Comparison of ENCODE assay signal across 23 mouse cellular contexts in the genomic region with DNA sequence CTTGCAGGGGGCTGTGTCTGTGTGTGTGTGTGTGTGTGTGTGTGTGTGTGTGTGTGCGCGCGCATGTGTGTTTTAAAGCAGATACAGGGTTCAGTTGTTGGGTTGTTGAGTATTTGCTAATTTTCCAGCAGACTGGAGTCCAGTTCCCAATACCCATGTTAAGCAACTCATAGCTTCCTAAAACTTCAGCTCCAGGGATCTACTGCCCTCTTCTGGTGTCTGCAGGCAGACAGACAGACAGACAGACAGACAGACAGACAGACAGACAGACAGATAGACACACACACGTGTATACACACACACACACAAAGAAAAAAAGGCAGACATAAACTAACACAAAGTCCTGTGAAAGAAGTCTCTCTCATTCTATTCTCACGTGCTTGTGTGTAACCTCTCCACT. TPM values are rescaled to one million over a fixed set of nuclear protein-coding genes. Genes with fewer than 3 reads are reported as not detected.
DNase-seq lines count a peak whose midpoint lies in the region; ATAC-seq and TF ChIP-seq lines count a peak whose summit lies in the region.
"Had no signal": no experiment of that assay in that cellular context is flagged by ENCODE, and none has a peak within 500 bp of the region (broad histone marks: within the 10 kb centered on the region; RNA-seq: fewer than 3 reads in every experiment).

No protein-coding gene starts in this region.

- H3K36me3 ChIP-seq in intestine, postnatal 0 days (ENCODE audit: control insufficient read depth, insufficient read depth) = peaks cover 3% of the 10 kb centered on the region; the same call in 1 of the 2 replicates
- no peaks in the 10 kb centered on the region; the same call in 1 of the 2 replicates for H3K36me3 ChIP-seq in intestine, embryonic 16.5 days (ENCODE audit: control insufficient read depth, insufficient read depth, low read length)
- no peaks in the 10 kb centered on the region for H3K36me3 ChIP-seq in liver, postnatal 0 days (replicated peaks; ENCODE audit: insufficient read depth, low read length)
- H3K36me3 ChIP-seq in CH12.LX (replicated peaks in 1 of 2; ENCODE audit: control insufficient read depth in 1 of 2, insufficient read depth in 1 of 2, low read length in 1 of 2) (peaks cover 0 to 18% of the 10 kb centered on the region in 2 experiments), MEL (ENCODE audit: control insufficient read depth in 1 of 2, insufficient read depth in 2 of 2, low read length in 2 of 2) (peaks cover 0 to 3% of the 10 kb centered on the region in 2 experiments; a peak in 2 of 4 replicates)

- TF ChIP-seq RAD21 in CH12.LX (IDR thresholded peaks at IDR 0.05; ENCODE audit: low read depth, low read length) (peak; percentile 13), MEL (IDR thresholded peaks at IDR 0.05; ENCODE audit: low read depth, low read length) (peak; percentile 20)

- no peak for ATAC-seq in intestine, postnatal 0 days
- ATAC-seq in intestine, embryonic 16.5 days = no peak
- ATAC-seq in liver, postnatal 0 days = no peak
- no peak for ATAC-seq in activated CD4-positive, CD25-positive, alpha-beta regulatory T cell, adult 4 months
- ATAC-seq: inflammation-experienced regulatory T-cells, adult 6 months had no signal

- H3K79me2 ChIP-seq in CH12.LX (replicated peaks; ENCODE audit: control insufficient read depth, extremely low read depth, insufficient read depth, poor library complexity, severe bottlenecking) (peaks cover 4% of the 10 kb centered on the region; the same call in 1 of the 2 replicates), MEL (ENCODE audit: control insufficient read depth, insufficient read depth, low read length, poor library complexity) (peaks cover 4% of the 10 kb centered on the region)

- DNase-seq in liver, postnatal 0 days = no peak
- DNase-seq in liver (no peak), CH12.LX (ENCODE audit: extremely low read depth) (peak; percentile 3), MEL (ENCODE audit: low read depth, low spot score) (peak; percentile 39)
- DNase-seq: adrenal gland, adult 8-10 months; cerebellum, adult 8-10 months; cerebellum, postnatal 36 days; embryo, embryonic 11 days; kidney, postnatal 4 days; layer of hippocampus, adult 9-11 months; lung, adult 2 months; thymus, adult 2 months had no signal

- no peaks in the 10 kb centered on the region for H3K27me3 ChIP-seq in intestine, postnatal 0 days (replicated peaks; ENCODE audit: control insufficient read depth, insufficient read depth, low read length)
- no peaks in the 10 kb centered on the region for H3K27me3 ChIP-seq in intestine, embryonic 16.5 days (replicated peaks; ENCODE audit: control insufficient read depth, insufficient read depth, low read length)
- no peaks in the 10 kb centered on the region for H3K27me3 ChIP-seq in liver, postnatal 0 days (ENCODE audit: insufficient read depth, low read length)
- no peaks in the 10 kb centered on the region for H3K27me3 ChIP-seq in CH12.LX (replicated peaks)
- H3K27me3 ChIP-seq in MEL (ENCODE audit: control insufficient read depth in 1 of 2, insufficient read depth in 2 of 2, low read length in 2 of 2) = no peaks in the 10 kb centered on the region
- H3K27me3 ChIP-seq: embryonic facial prominence, embryonic 13.5 days; forebrain, embryonic 12.5 days; heart, embryonic 13.5 days; hindbrain, embryonic 13.5 days had no signal

- no peak overlapping the region for H3K27ac ChIP-seq in intestine, postnatal 0 days (ENCODE audit: low read depth, low read length)
- H3K27ac ChIP-seq in intestine, embryonic 16.5 days (ENCODE audit: low read length) = no peak overlapping the region
- no peak overlapping the region for H3K27ac ChIP-seq in liver, postnatal 0 days (ENCODE audit: low read depth)
- H3K27ac ChIP-seq in CH12.LX (ENCODE audit: insufficient read depth, low read depth) (no peak overlapping the region), MEL (ENCODE audit: control insufficient read depth, low read depth, low read length) (no peak overlapping the region)
- H3K27ac ChIP-seq: embryonic facial prominence, embryonic 13.5 days; forebrain, embryonic 12.5 days; heart, embryonic 13.5 days; hindbrain, embryonic 13.5 days; left cerebral cortex, adult 2 months; macrophage had no signal

- dilution Hi-C loops in CH12.LX (cut with MboI; ENCODE audit: extremely low pct_ligation_motif_present, extremely low pct_unique_long_range_greater_than_20kb, low sequenced_read_pairs) = no loop called here

- H3K9ac ChIP-seq in intestine, postnatal 0 days (ENCODE audit: low read depth, low read length) = no peak overlapping the region
- no peak overlapping the region for H3K9ac ChIP-seq in intestine, embryonic 16.5 days (ENCODE audit: low read depth, low read length)
- H3K9ac ChIP-seq in liver, postnatal 0 days (replicated peaks) = no peak overlapping the region
- no peak overlapping the region for H3K9ac ChIP-seq in CH12.LX (ENCODE audit: insufficient read depth, low read depth)
- no peak overlapping the region for H3K9ac ChIP-seq in MEL (ENCODE audit: control insufficient read depth, low read depth, low read length, poor library complexity, severe bottlenecking)
- H3K9ac ChIP-seq: embryonic facial prominence, embryonic 13.5 days; forebrain, embryonic 12.5 days; heart, embryonic 13.5 days; hindbrain, embryonic 13.5 days had no signal

- TF ChIP-seq POLR2A in CH12.LX (IDR thresholded peaks at IDR 0.05; ENCODE audit: low read depth, low read length) (no peak), MEL (IDR thresholded peaks at IDR 0.05; ENCODE audit: control insufficient read depth in 1 of 2, insufficient read depth in 1 of 2, low read depth in 1 of 2, low read length in 2 of 2, poor library complexity in 1 of 2) (no peak)

- no peak overlapping the region for H3K4me3 ChIP-seq in intestine, postnatal 0 days (ENCODE audit: low read depth, low read length)
- H3K4me3 ChIP-seq in intestine, embryonic 16.5 days (ENCODE audit: low read length) = no peak overlapping the region
- H3K4me3 ChIP-seq in liver, postnatal 0 days (ENCODE audit: low read depth, low read length) = no peak overlapping the region
- H3K4me3 ChIP-seq in CH12.LX (replicated peaks in 1 of 3; ENCODE audit: low read depth in 2 of 3, low read length in 2 of 3, poor library complexity in 1 of 3) (no peak overlapping the region), MEL (ENCODE audit: control insufficient read depth in 1 of 2, insufficient read depth in 1 of 2, low read depth in 2 of 2, low read length in 2 of 2) (no peak overlapping the region)
- H3K4me3 ChIP-seq: embryonic facial prominence, embryonic 13.5 days; erythroblast, embryonic 14.5 days; forebrain, embryonic 12.5 days; heart, embryonic 13.5 days; hindbrain, embryonic 13.5 days; left cerebral cortex, adult 2 months had no signal

- H3K9me3 ChIP-seq in intestine, postnatal 0 days (ENCODE audit: control insufficient read depth) = no peaks in the 10 kb centered on the region
- no peaks in the 10 kb centered on the region for H3K9me3 ChIP-seq in intestine, embryonic 16.5 days (ENCODE audit: control insufficient read depth, low read length)
- no peaks in the 10 kb centered on the region for H3K9me3 ChIP-seq in liver, postnatal 0 days (ENCODE audit: low read length)
- no peaks in the 10 kb centered on the region for H3K9me3 ChIP-seq in CH12.LX (replicated peaks; ENCODE audit: low read length)
- H3K9me3 ChIP-seq in MEL (replicated peaks; ENCODE audit: insufficient read depth, low read length) = no peaks in the 10 kb centered on the region
- H3K9me3 ChIP-seq: embryonic facial prominence, embryonic 13.5 days; forebrain, embryonic 12.5 days; heart, embryonic 13.5 days; hindbrain, embryonic 13.5 days had no signal

- 87% methylated on average over 5 of the region's 5 CpGs for WGBS in intestine, postnatal 0 days
- 86% methylated on average over 5 of the region's 5 CpGs for WGBS in intestine, embryonic 16.5 days
- WGBS in liver, postnatal 0 days (ENCODE audit: insufficient replicate concordance) = 84% methylated on average over 5 of the region's 5 CpGs

- peak; percentile 49 for TF ChIP-seq CTCF in intestine, postnatal 0 days (IDR thresholded peaks at IDR 0.05; ENCODE audit: low read depth)
- TF ChIP-seq CTCF in liver, postnatal 0 days (IDR thresholded peaks at IDR 0.05; ENCODE audit: low read depth) = peak; percentile 49
- TF ChIP-seq CTCF in CH12.LX (conservative IDR thresholded peaks at IDR 0.05 in 1 of 2, IDR thresholded peaks at IDR 0.05 in 1 of 2; ENCODE audit: low read depth in 2 of 2, low read length in 2 of 2) (peak in 1 of 2 experiments; percentile 37; a peak in 2 of 4 replicates), MEL (IDR thresholded peaks at IDR 0.05 in 2 of 3, conservative IDR thresholded peaks at IDR 0.05 in 1 of 3; ENCODE audit: control insufficient read depth in 1 of 3, insufficient read depth in 1 of 3, low read depth in 2 of 3, low read length in 3 of 3, poor library complexity in 1 of 3, severe bottlenecking in 1 of 3) (peak in 2 of 3 experiments; percentile 31 to 44; a peak in 3 of 6 replicates)

- no peak for TF ChIP-seq EP300 in liver, postnatal 0 days (IDR thresholded peaks at IDR 0.05; ENCODE audit: low read depth)
- TF ChIP-seq EP300 in CH12.LX (IDR thresholded peaks at IDR 0.05; ENCODE audit: low read length) (no peak), MEL (IDR thresholded peaks at IDR 0.05; ENCODE audit: low read depth in 1 of 2, low read length in 2 of 2) (no peak)

- H3K4me2 ChIP-seq in intestine, postnatal 0 days (replicated peaks; ENCODE audit: low read depth) = no peak overlapping the region
- no peak overlapping the region for H3K4me2 ChIP-seq in intestine, embryonic 16.5 days (ENCODE audit: low read depth, low read length)
- H3K4me2 ChIP-seq in liver, postnatal 0 days (ENCODE audit: low read depth, low read length) = no peak overlapping the region
- H3K4me2 ChIP-seq in CH12.LX (ENCODE audit: insufficient read depth, low read depth, poor library complexity, severe bottlenecking) = no peak overlapping the region
- H3K4me2 ChIP-seq: embryonic facial prominence, embryonic 13.5 days; forebrain, embryonic 12.5 days; heart, embryonic 13.5 days; hindbrain, embryonic 13.5 days had no signal

- no peaks in the 10 kb centered on the region for H3K4me1 ChIP-seq in intestine, postnatal 0 days (replicated peaks; ENCODE audit: control insufficient read depth, insufficient read depth, low read length)
- no peaks in the 10 kb centered on the region for H3K4me1 ChIP-seq in intestine, embryonic 16.5 days (ENCODE audit: control insufficient read depth, insufficient read depth, low read length)
- no peaks in the 10 kb centered on the region for H3K4me1 ChIP-seq in liver, postnatal 0 days (ENCODE audit: insufficient read depth)
- H3K4me1 ChIP-seq in CH12.LX (ENCODE audit: control insufficient read depth in 1 of 2, insufficient read depth in 2 of 2) (no peaks in the 10 kb centered on the region), MEL (ENCODE audit: control insufficient read depth in 1 of 2, insufficient read depth in 2 of 2, low read length in 2 of 2) (peaks cover 0 to 3% of the 10 kb centered on the region in 2 experiments; a peak in 1 of 4 replicates)
- H3K4me1 ChIP-seq: embryonic facial prominence, embryonic 13.5 days; forebrain, embryonic 12.5 days; heart, embryonic 13.5 days; hindbrain, embryonic 13.5 days had no signal

- in situ Hi-C loops in CH12.LX (cut with MboI; ENCODE audit: low pct_ligation_motif_present, low pct_unique_long_range_greater_than_20kb, low sequenced_read_pairs) = no loop called here

RNA-seq across cellular contexts. Expression of gene Ncoa6, which starts 22.4 kb away (rescaled TPM):
- polyA plus RNA-seq in intestine, postnatal 0 days (2015; fragmentation: Nextera tagmentation; extraction: Ambion mirVana) = 14.9 and 16.0 TPM in 2 replicates
- polyA plus RNA-seq in intestine, embryonic 16.5 days (2015; fragmentation: Nextera tagmentation; extraction: Ambion mirVana) = 11.5 and 13.0 TPM in 2 replicates
- 6.3 and 6.4 TPM in 2 replicates for polyA plus RNA-seq in liver, postnatal 0 days (2015; fragmentation: Nextera tagmentation; extraction: Ambion mirVana)
- 5.9 and 6.2 TPM in 2 replicates for total RNA-seq in CH12.LX (2012; rRNA removed)
- 5.2 and 5.4 TPM in 2 replicates for total RNA-seq in CH12.LX (2014; rRNA removed)
- polyA plus RNA-seq in CH12.LX (2012; ENCODE audit: insufficient read length, low read depth) = 17.0 and 20.6 TPM in 2 replicates
- total RNA-seq in MEL (2012; rRNA removed) = 4.0 and 5.2 TPM in 2 replicates
- 10 to 100 TPM in 1 of 2 experiments, not detected in 1; 29.7 TPM for polyA plus RNA-seq in MEL (2012; ENCODE audit: insufficient read depth in 1 of 2, insufficient read length in 2 of 2, low read depth in 1 of 2, low replicate concordance in 2 of 2, missing spikeins in 1 of 2)
- 10 to 100 TPM; 13.0 to 13.8 TPM for polyA plus RNA-seq in activated CD4-positive, CD25-positive, alpha-beta regulatory T cell, adult 4 months (2017; shearing (Covaris generic))

Comparison
In these comparisons a context has a peak if more than half of its experiments do, and no peak if none do; other contexts are left out.
1. DNase-seq: peak in CH12.LX (single experiment) and MEL (single experiment); none in liver, postnatal 0 days (single experiment) and liver (single experiment).